Mouse (Mus musculus) spleen, postnatal 10 days (tissue): ENCODE measurements around the gene Avil.

Source experiments
- DNase-seq, 2 experiments: peaks; one replicate each; pipeline ENCODE4 v3.0.0; 2021 to 2022; ENCODE audit warnings: low spot score in 2 of 2

Avil gene

GRCm38 (mm10) chr10:127000529-127000928 is at the start of gene Avil:
Gene Avil, plus strand, starts transcription at chr10:127000709.
- DNase-seq: no peak

GRCm38 (mm10) chr10:126952375-126952774 is 48.1 kb upstream of the Avil start:
- no peak for DNase-seq

DNA sequence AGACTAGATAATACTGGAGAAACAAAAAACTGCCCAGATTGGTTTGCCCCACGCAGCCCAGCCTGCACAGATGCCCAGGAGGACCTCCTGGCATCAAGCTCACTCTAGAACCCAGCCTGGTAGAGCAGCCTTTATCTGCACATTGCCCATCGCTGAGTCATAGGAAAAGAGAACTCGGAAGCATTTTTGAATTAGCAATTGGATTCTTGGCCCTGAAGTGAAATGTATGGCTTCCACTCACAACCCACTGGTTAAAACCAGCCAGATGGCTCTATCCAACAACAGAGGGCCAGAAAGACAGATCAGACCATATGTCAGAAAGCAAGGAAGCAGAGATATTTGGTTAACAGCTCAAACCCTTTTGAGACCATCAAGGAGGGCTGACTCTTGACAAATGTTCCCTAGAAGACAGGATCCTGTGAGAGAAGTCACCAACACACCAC is 47.5 kb upstream of the Avil start:
- DNase-seq: no peak

DNA sequence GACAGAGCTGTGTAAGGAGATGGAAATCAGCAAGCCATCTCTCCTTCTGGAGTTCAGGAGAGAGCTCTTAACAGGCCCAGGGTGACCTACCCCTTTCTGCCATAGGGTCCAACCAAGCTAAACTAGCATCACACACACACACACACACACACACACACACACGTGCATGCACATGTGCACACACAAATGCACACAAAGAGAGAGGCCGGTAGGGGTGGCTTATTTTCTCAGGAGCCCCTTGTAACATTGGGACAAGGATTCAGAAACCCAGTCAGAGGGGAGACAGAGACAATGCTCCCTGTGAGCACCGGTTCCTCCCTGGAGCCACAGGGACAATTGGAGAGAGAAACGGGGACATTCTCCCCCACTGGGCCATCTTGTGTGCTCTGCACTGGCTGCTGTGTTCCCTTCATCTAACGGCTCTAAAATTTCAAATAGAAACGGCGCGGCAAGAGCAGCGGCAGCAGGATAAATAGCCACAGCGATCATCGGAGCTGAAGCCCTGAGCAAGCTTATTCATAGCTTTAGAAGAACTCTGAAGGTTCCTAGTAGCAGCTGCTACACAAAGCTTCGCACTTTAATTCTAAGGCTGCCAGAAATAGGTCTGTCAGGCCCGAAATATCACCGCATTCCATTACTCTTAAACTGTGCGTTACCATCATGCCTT is 43.7 kb upstream of the Avil start:
- DNase-seq: no peak

- DNase-seq: no peak
These were observed 43.0 kb upstream of the Avil start for GRCm38 (mm10) chr10:126957359-126958107.

DNA sequence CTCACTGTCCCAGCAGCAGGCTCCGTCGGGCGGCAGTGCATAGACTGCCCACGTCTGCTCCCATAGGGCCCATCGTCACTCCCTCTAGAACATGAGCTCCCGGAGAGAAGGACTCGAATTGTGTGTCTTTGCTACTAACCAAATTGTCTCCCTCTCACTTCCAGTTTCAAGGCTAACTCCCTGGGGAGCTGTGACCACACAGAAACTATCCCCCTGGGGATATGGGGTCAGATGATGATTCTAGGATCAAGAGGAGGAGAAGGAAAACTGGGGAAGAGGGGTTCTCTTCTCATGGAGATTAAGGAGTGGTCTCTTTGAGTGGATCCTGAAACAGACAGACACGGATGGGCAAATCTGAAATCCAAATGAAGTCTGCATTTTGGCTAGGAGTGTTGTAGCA is 40.0 kb upstream of the Avil start:
- no peak for DNase-seq

GRCm38 (mm10) chr10:126961757-126962156 is 38.8 kb upstream of the Avil start:
- DNase-seq: no peak

DNA sequence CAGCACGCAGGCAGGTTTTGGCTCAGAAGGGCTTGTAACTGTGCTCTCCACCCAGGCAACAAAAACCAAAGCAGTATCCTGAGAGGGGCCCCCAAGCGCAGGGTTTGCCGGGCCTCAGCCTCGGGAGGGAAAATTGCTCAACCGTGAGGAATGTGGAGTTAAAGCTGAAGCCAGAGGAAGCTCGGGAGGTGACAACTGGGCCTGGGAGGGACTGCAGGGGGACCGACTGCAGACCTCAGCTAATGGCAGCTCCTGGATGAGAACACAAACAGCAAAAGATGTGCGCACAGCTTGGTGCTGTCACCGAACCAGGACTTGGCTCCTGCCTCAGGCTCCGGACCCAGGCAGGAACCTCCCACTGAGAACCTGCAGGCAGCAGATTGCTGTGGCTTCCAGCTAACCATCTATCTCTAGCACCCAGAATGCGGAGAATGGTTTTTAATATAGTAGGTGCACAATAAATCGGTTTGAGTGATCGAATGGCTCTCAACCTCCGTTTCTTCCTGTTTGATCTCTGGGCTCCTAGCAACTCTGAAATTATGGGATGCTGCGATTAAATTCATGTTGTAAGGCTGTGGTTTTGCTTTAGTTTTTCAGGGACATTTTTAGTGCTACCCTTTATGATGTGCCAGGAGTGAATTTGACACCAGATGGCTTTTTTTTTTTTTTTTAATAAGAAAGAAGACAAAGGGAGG is 38.1 kb upstream of the Avil start:
- DNase-seq: no peak

GRCm38 (mm10) chr10:126962966-126963330 is 37.6 kb upstream of the Avil start:
- no peak for DNase-seq

GRCm38 (mm10) chr10:126963821-126964220 is 36.7 kb upstream of the Avil start:
- DNase-seq: no peak

DNA sequence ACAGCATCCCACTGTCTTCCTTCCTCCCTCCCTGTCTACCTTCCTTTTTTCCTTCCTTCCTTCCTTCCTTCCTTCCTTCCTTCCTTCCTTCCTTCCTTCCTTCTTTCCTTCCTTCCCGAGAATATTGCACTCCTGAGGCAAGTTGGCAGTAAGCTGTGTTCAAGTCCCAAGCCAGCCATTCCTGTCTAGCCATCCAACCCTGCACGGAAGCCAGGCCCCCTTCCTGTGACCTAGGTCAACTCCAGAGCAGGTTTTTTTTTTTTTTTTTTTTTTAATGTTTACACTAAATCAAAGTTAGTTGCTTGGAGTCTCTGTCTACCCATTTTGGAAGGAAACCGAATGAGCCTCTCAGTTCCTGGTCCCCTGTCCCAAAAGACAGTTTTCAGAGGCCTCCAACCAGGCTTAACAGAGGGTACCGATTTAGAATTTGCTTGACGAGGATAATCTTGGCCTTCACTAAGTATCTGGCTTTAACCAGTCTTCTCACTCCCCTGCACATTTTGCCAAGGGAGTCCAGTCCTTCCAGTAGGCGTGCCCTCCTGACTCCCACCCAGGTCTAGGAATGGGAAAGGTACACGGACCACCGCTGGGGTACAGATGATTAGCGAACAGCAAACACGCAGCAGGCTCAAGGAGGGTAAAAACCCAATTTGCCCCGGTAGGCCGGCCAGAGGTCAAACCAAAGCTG is 29.0 kb upstream of the Avil start:
- DNase-seq: no peak

DNA sequence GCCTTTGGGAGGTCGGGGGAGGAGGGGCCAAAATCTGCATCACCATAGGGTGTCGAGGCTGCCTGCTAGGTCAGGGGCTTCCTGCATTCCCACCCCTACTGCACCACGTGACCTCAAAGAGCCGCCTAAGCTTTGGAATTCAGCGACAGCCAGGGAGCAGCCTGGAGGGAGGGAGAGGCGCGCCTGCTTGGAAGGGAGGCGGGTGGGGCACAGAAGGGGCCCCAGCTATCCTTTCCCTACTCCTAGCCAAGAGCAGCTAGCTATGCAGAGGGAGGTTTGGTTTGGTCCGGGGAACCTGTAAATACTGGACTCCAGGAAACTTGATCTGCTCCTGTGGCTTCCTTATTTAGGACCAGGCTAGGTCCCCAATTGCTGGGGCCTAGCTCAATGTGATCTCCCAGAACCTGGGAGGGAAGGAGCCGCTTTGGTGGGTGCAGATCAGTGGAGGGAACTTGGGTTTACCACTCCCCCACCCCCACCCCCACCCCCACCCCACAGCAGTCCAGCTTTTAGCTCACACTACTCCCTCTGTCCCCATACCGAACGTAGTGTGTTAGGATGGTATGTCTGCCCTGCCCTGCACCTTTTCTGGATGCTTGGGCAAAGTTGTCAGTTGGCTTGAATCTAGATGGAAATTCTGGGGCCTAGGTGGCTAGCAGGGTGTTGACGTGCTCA is 28.3 kb upstream of the Avil start:
- DNase-seq: peak in 1 of 2 experiments; percentile 17

DNA sequence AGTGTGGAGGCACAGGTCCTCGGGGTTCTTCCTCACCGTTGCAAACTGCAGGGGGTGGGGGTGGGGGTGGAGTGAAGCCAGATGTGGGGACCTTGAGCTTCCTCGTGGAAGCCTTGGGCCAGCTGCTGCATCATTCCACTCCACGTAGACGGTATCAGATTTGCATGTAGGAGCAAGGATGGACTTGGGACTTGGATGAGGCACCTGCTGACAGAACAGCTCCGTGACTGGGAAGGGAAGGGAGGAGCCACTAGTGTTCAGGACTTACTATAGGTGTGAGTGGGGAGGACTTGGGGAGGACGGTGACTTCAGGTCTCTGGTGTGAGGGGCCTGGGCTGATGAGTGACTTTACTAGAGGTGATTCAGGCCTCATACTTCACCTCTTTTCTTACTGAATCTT is 27.5 kb upstream of the Avil start:
- DNase-seq: no peak

GRCm38 (mm10) chr10:126975706-126976105 is 24.8 kb upstream of the Avil start:
- DNase-seq: no peak

DNA sequence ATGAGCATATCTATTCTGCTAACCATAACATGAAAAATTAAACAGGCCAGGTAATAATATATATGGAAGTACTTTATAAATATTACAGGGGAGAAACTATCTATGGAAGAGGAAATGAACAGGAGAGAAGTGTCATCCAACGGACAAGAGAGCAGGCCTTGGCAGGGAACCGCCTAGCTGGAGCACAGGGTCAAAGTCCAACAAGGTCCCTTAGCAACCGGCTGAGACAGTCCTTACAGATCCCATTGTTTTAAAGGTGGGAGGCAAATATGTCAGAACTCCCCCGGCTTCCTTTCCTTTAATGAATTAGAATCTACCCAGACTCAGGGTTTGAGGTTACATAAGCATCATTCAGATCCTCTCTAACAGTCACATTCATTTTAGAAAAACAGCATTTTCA is 23.4 kb upstream of the Avil start:
- DNase-seq: no peak

DNA sequence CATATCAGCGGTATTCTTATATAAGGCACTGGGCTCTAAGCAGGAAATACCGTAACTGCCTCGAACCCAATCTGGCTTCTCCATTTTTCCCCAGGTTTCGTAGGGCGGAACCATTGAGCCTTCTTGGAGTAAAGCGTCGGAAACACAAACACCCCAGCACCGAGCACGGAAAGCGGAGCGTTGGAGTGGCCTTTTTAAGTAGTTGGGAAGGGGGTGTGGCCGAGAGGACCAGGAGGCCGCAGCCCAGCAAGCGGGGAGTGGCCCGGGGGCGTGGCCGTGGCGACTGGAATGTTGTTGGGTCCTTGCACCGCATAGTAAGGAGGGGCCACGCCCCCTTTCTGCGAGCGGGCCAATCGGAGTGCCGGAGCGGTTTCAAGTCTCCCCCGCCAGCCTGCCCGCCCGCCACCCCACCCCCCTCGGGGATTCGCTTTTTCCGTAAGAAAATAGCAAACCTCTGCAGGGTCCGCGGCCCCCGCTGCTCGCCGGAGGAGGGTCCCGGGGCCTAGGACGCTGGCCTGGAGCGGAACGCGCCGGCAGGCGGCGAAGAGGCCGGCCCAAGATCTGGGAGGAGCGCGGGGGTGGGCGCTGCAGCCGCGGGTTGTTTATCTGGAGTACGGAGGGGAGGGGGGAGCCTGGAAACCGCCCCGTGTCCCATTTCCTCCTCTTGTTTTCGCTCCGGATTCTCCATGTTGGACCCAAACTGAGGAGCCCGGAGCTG is 22.1 kb upstream of the Avil start, which contains the start of gene Ctdsp2:
Ctdsp2 (plus strand) TSS at position 441 of the 718 bp plus-strand sequence.
- DNase-seq: peak; percentile 97 to 98

DNA sequence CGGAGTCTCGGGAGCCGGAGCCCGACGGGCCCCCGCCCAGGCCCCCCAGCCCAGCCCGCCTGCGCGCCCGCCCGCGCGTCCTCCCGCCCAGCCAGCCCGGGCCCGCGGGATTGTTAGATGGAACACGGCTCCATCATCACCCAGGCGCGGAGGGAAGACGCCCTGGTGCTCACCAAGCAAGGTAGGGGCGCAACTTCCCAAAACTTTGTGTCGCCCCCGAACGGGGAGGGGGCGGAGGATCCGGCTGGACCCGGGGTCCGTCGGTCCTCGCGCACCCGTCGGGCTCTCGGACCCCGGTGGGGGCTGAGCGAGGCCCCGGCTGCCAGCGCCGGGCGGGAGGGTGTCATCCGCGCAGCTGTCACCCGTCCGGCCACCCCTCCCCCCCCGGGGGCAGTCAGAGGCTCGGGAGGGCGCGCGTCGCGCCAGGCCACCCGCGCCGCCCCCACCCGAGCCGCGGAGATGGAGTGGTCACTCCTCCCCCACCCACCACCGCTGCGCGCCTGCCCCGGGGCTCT is 21.3 kb upstream of the Avil start:
- DNase-seq: peak; percentile 69 to 77

DNA sequence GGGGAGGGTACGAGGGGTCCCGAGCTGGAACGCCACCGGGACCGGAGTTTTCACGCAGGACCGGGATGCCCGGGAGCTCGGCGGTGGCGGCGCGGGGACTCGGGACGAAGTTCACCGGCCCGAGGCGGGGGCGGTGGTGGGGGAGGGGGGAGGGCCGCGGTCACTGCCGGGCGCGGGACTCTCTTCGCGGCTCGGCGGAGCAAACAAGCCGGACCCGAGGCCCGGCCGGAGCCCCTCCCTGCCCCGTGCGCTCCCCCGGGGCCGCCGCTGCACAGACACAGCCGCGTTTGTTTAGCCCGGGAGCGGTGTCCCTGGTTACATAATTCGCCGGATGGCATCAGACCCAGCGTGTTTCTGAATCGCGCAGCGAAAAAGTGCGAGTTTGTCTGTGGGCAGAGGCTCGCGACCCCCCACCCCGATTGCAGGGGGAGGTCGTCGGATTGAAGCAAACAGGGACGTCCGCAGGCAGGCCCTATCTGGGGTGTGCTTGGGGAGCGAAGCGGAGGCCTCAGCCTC is 20.8 kb upstream of the Avil start:
- DNase-seq: peak; percentile 43 to 60

DNA sequence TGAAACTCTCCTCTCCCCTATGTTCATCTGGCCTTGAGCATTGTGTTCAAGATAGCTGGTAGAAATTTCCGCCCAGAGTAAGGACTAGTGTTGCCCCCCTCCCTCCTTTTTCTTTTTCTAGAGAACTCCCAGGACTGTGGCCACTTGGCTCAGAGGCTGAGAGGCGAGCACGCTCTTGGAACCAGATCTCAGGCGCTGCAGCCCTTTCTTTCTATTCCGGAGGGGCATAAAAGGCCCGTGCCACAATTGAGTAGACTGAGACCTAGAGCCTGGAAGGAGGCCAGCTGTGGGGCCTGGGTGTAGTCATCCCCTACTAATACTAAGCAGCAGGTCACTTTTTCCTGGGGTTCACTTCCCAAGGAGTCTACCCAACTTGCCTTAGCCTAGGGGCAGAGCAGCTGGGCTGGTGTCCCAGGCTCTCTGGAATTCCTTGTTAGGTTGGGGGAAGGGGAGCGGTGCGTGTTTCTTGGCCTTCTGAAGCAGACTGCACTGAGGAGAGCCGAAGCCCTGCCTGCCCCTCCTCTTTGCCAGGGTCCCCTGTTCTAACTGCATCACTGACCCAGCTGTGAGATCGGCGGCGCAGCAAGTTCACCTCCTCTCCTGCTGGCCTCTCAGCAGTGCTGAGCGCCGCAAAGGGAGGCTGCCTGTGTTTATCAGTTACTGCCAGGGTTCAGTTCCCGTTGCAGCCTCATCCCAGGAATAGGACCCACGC is 20.1 kb upstream of the Avil start:
- peak; percentile 31 to 44 for DNase-seq
